Mouse (Mus musculus) spleen, adult 2 months (tissue): ENCODE data around the gene A330070K13Rik. TPM values are rescaled to one million over a fixed set of nuclear protein-coding genes. Genes with fewer than 3 reads are reported as not detected.

Experiments
- DNase-seq, 2 experiments: peaks; one replicate each; pipeline versions ENCODE4 v3.0.0 to v3.0.0-alpha.2; 2012 to 2021; ENCODE audit warnings: low spot score in 2 of 2, low read depth in 1 of 2
- H3K27ac ChIP-seq: fragments of 200-500 bp; 2 replicates; pipeline ENCODE4 v1.5.1; 2012; ENCODE audit warnings: low read length, inconsistent platforms; ENCODE audit not compliant: insufficient read depth
- H3K27me3 ChIP-seq: fragments of 200-500 bp; 2 replicates; pipeline ENCODE4 v1.6.1; 2012; ENCODE audit warnings: mild to moderate bottlenecking, moderate library complexity, low read length, inconsistent platforms; ENCODE audit not compliant: control insufficient read depth, insufficient read depth
- H3K36me3 ChIP-seq: fragments of 200-500 bp; 2 replicates; pipeline ENCODE4 v1.6.1; 2012; ENCODE audit warnings: mild to moderate bottlenecking, low read length, inconsistent platforms; ENCODE audit not compliant: control insufficient read depth, insufficient read depth
- H3K4me1 ChIP-seq: fragments of 200-500 bp; 2 replicates; pipeline ENCODE4 v1.6.1; 2011; ENCODE audit warnings: inconsistent platforms; ENCODE audit not compliant: control insufficient read depth, insufficient read depth, insufficient read length
- H3K4me3 ChIP-seq: fragments of 200-500 bp; 2 replicates; pipeline ENCODE4 v1.5.1; 2011; ENCODE audit warnings: mild to moderate bottlenecking, inconsistent platforms; ENCODE audit not compliant: insufficient read depth, insufficient read length; ENCODE audit errors: extremely low read depth
- CTCF ChIP-seq: fragments of 200-500 bp; IDR thresholded peaks from 2 replicates; pipeline ENCODE4 v1.5.1; 2011; ENCODE audit warnings: mild to moderate bottlenecking, inconsistent platforms; ENCODE audit not compliant: insufficient read depth, insufficient read length, insufficient replicate concordance; ENCODE audit errors: extremely low read depth
- POLR2A ChIP-seq: fragments of 200-500 bp; IDR thresholded peaks from 2 replicates; pipeline ENCODE4 v1.6.1; 2011; ENCODE audit warnings: low read depth, low read length, inconsistent platforms
- WGBS: fragments of 180-500 bp; shearing (Covaris S2); methylation state at CpG from one replicate; pipeline ENCODE4 v1.1.7; 2018; 5-methylcytosine and 5-hydroxymethylcytosine counted together
- polyA plus RNA-seq: library from polyadenylated mRNA; depleted of rRNA; stranded (reverse); fragments of >200 nt; gene quantifications from 2 replicates; pipeline ENCODE4 v1.2.3, GENCODE M21; 2012

A330070K13Rik gene
- polyA plus RNA-seq, 1 experiment = not detected

DNA sequence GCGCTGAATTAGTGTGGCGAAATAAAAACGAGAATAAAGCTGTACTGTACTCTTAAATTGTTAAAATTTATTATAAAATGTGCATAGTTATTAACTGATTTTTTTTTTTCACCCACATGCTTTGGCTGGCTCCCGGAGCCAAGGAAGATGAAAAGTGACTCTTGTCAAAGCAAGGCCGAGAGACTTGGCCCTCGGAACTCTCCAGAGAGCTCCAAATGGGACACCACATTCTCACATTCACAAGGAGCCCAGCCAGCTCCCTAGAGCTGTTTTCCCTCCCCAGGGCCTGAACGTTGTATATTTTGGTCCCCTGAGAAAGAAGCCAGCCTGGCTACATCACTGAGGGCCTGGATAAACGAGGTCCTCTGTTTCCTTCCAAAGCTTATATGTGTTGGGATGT is 10.0 kb upstream of the A330070K13Rik start:
- H3K36me3 ChIP-seq = no peaks in the 10 kb centered on the region
- WGBS = 77% methylated on average over 8 of the region's 8 CpGs
- H3K4me3 ChIP-seq = no peak overlapping the region
- TF ChIP-seq CTCF = no peak
- TF ChIP-seq POLR2A = no peak
- DNase-seq = no peak
- no peaks in the 10 kb centered on the region for H3K4me1 ChIP-seq
- H3K27me3 ChIP-seq = no peaks in the 10 kb centered on the region
- H3K27ac ChIP-seq = no peak overlapping the region

DNA sequence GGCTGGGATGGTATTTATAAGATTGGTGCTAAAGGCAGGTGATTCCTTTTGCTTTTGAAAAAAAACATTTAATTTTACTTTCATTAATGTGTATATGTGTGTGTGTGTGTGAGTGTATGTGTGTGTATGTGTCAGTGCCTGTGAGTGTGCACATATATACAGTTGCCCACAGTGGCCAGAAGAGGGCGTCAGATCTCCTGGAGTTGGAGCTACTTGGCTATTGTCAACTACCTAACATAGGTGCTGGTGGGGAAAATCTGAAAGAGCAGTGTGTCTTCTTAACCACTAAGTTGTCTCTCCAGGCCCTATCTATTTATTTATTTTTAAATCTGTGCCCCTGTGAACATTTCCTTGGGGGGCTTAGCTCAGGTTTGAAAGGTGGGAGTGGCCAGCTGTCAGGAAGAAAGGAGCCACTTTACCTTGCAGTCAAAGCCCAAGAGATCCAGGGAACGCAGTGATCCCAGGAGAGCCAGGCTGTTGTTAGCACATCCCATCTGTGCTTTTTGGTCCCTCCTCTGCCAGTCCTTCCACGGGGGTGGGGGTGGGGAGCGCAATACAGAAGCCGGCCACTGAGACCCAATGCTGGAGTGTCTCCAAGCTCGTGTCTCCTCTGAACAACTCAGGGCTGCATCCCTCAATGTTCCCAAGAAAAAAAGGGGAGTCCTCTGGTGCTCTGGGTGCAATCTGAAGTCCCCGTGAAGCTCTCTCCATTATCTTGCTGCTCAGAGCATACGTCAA is 9.4 kb upstream of the A330070K13Rik start:
- Histone ChIP-seq H3K4me1 (no peaks in the 10 kb centered on the region), H3K27me3 (no peaks in the 10 kb centered on the region), H3K4me3 (no peak overlapping the region), H3K36me3 (no peaks in the 10 kb centered on the region), H3K27ac (no peak overlapping the region)
- DNase-seq = no peak
- WGBS = 66% methylated on average over 8 of the region's 8 CpGs
- TF ChIP-seq CTCF (no peak), POLR2A (no peak)

DNA sequence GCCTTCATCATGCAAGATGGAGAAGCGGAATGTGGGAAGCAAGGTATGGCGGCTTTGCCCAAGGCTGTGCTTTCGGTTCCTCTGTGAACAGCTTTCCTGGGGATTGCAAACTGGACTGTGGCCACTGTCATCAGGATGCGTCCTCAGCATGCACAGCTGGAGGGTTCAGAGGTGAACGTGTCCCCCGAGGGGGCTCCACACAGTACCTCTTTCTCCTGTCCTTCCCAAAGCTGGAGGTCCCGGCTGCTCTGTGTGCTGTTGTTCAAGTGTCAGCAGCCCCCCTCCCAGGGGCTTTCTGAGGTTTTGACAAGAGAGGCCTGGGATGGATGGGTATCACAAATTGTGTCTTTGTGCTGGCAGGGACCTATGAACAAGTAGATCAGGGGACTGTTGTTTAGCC is 2.0 kb upstream of the A330070K13Rik start:
- WGBS = 82% methylated on average over 7 of the region's 7 CpGs
- no peak for DNase-seq
- Histone ChIP-seq H3K36me3 (no peaks in the 10 kb centered on the region), H3K27me3 (no peaks in the 10 kb centered on the region), H3K4me1 (no peaks in the 10 kb centered on the region), H3K27ac (no peak overlapping the region), H3K4me3 (no peak overlapping the region)
- TF ChIP-seq CTCF = no peak

GRCm38 (mm10) chr5:130375411-130375810 is 9.0 kb downstream of the A330070K13Rik start:
- no peak for DNase-seq
- Histone ChIP-seq H3K4me1 (no peaks in the 10 kb centered on the region), H3K36me3 (no peaks in the 10 kb centered on the region), H3K27me3 (no peaks in the 10 kb centered on the region), H3K4me3 (no peak overlapping the region), H3K27ac (no peak overlapping the region)
- WGBS = 91% methylated on average over 3 of the region's 3 CpGs
- TF ChIP-seq POLR2A = no peak
- no peak for TF ChIP-seq CTCF

DNA sequence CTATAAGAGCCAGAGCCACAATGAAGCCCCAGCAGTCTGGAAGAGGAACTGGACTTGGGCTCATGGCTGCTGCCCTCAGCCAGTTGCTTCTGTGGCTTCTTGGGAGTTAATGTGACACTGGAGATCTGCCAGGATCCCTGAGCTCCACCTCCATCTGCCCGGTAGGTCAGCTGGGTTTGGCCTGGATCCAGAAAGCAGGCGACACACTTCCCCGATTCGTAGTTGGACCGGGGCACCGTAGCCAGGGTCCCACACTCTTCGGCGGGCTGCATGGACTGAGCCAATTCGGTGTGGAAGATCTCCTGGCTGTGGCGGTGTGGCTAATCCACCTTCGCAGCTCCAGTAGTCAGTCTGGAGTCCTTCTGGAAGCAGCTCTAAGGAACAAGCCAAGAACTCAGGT is 15.2 kb downstream of the A330070K13Rik start, which contains the start of gene Caln1:
Gene Caln1, plus strand, starts transcription at position 219 of the 400 bp plus-strand sequence.
- 78% methylated on average over 11 of the region's 11 CpGs for WGBS
- Histone ChIP-seq H3K27me3 (no peaks in the 10 kb centered on the region), H3K36me3 (no peaks in the 10 kb centered on the region), H3K27ac (no peak within 1 kb of the TSS), H3K4me1 (no peaks in the 10 kb centered on the region), H3K4me3 (no peak within 1 kb of the TSS)
- TF ChIP-seq CTCF (no peak), POLR2A (no peak)
- DNase-seq = no peak

DNA sequence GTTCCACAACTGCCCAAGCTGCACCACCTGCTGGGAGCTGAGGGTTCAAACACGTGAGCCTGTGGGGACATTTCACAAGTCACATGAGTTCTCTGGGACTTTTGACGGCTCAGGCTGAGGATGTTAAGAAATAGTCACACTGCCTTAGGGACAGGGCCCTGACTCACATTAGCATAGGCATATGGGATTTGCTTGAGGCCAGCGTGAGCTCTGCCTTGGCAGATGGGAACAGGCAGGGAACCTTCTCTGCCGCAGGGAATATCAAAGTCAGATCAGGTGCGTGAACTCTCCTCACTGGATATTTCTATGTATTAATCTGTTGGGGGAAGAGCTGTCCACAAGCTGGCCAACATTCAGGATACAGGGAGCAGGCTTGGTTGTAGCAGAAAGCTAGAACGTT is 16.2 kb downstream of the A330070K13Rik start:
- WGBS = 82% methylated on average over 6 of the region's 6 CpGs
- no peaks in the 10 kb centered on the region for H3K36me3 ChIP-seq
- H3K27ac ChIP-seq = no peak overlapping the region
- no peaks in the 10 kb centered on the region for H3K4me1 ChIP-seq
- no peak for TF ChIP-seq CTCF
- no peak for TF ChIP-seq POLR2A
- no peak for DNase-seq
- no peaks in the 10 kb centered on the region for H3K27me3 ChIP-seq
- no peak overlapping the region for H3K4me3 ChIP-seq

DNA sequence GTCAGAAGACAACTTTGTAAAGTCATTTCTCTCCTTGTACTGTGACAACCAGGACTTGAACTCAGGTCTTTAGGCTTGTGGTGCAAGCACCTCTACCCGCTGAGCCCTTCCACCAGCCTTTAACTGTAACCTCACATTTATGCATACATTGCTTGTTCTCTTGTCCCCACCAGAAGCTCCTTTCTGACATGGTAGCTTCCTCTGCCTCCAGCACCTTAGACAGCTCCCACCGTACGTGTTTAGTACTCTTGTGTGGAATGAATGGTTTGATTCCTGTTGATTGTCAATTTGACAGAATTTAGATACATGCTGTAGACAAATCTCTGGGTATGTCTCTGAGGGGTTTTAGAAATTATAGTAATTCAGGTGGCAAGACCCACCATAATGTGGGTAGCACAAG is 20.7 kb downstream of the A330070K13Rik start:
- no peak overlapping the region for H3K4me3 ChIP-seq
- TF ChIP-seq POLR2A = no peak
- no peak for TF ChIP-seq CTCF
- H3K36me3 ChIP-seq = no peaks in the 10 kb centered on the region
- H3K27ac ChIP-seq = no peak overlapping the region
- H3K4me1 ChIP-seq = no peaks in the 10 kb centered on the region
- 42% methylated on average over 3 of the region's 3 CpGs for WGBS
- no peaks in the 10 kb centered on the region for H3K27me3 ChIP-seq
- DNase-seq = no peak
